Mouse (Mus musculus): ENCODE measurements around the gene Aldob. TPM values are rescaled to one million over a fixed set of nuclear protein-coding genes. Genes with fewer than 3 reads are reported as not detected.

Aldob gene
- polyA plus RNA-seq, 1 experiment from 2014 or later: 529 TPM

GRCm38 (mm10) chr4:49546026-49546425 is 3.3 kb downstream of the Aldob start:
- no peaks in the 10 kb centered on the region; the same call in none of the 2 replicates for H3K36me3 ChIP-seq (ENCODE audit: control insufficient read depth, insufficient read depth)
- no peaks in the 10 kb centered on the region for H3K27me3 ChIP-seq (ENCODE audit: control insufficient read depth, insufficient read depth, low read depth, low read length)
- H3K9ac ChIP-seq (ENCODE audit: low read depth, low read length): no peak overlapping the region
- H3K4me2 ChIP-seq (ENCODE audit: low read depth, low read length): peak overlapping the region; percentile 15; the same call in 1 of the 2 replicates
- WGBS (ENCODE audit: insufficient replicate concordance): 63% methylated on average over 2 of the region's 2 CpGs
- no peak for ATAC-seq (ENCODE audit: low read depth)
- H3K9me3 ChIP-seq (replicated peaks; ENCODE audit: control insufficient read depth, low read length): no peaks in the 10 kb centered on the region
- no peaks in the 10 kb centered on the region for H3K4me1 ChIP-seq (ENCODE audit: control insufficient read depth, low read depth, low read length)
- H3K27ac ChIP-seq (ENCODE audit: low read length): no peak overlapping the region
- H3K4me3 ChIP-seq (ENCODE audit: low read depth, low read length): no peak overlapping the region

- ATAC-seq (ENCODE audit: low read depth): no peak
- 57% methylated on average over 3 of the region's 3 CpGs for WGBS (ENCODE audit: insufficient replicate concordance)
Measured at GRCm38 (mm10) chr4:49540966-49541365, 8.4 kb downstream of the Aldob start.

GRCm38 (mm10) chr4:49539665-49540064 is 9.7 kb downstream of the Aldob start:
- ATAC-seq (ENCODE audit: low read depth): no peak
- 60% methylated on average over 6 of the region's 6 CpGs for WGBS (ENCODE audit: insufficient replicate concordance)

More at GRCm38 (mm10) chr4:49540966-49541365, 8.4 kb downstream of the Aldob start:
- Histone ChIP-seq H3K9ac (ENCODE audit: low read depth, low read length) (no peak overlapping the region), H3K4me3 (ENCODE audit: low read depth, low read length) (no peak overlapping the region), H3K4me2 (ENCODE audit: low read depth, low read length) (no peak overlapping the region), H3K36me3 (ENCODE audit: control insufficient read depth, insufficient read depth) (no peaks in the 10 kb centered on the region; the same call in none of the 2 replicates), H3K27ac (ENCODE audit: low read length) (no peak overlapping the region), H3K27me3 (ENCODE audit: control insufficient read depth, insufficient read depth, low read depth, low read length) (no peaks in the 10 kb centered on the region), H3K9me3 (replicated peaks; ENCODE audit: control insufficient read depth, low read length) (no peaks in the 10 kb centered on the region), H3K4me1 (ENCODE audit: control insufficient read depth, low read depth, low read length) (no peaks in the 10 kb centered on the region)

GRCm38 (mm10) chr4:49536671-49537070 is 12.7 kb downstream of the Aldob start:
- H3K4me3 ChIP-seq (ENCODE audit: low read depth, low read length): no peak overlapping the region
- H3K9me3 ChIP-seq (replicated peaks; ENCODE audit: control insufficient read depth, low read length): no peaks in the 10 kb centered on the region
- no peak for ATAC-seq (ENCODE audit: low read depth)
- no peak overlapping the region for H3K27ac ChIP-seq (ENCODE audit: low read length)
- H3K36me3 ChIP-seq (ENCODE audit: control insufficient read depth, insufficient read depth): no peaks in the 10 kb centered on the region; the same call in 1 of the 2 replicates
- H3K4me1 ChIP-seq (ENCODE audit: control insufficient read depth, low read depth, low read length): no peaks in the 10 kb centered on the region
- no peaks in the 10 kb centered on the region for H3K27me3 ChIP-seq (ENCODE audit: control insufficient read depth, insufficient read depth, low read depth, low read length)
- H3K4me2 ChIP-seq (ENCODE audit: low read depth, low read length): no peak overlapping the region
- no peak overlapping the region for H3K9ac ChIP-seq (ENCODE audit: low read depth, low read length)
- 50% methylated on average over 4 of the region's 4 CpGs for WGBS (ENCODE audit: insufficient replicate concordance)

More at GRCm38 (mm10) chr4:49539665-49540064, 9.7 kb downstream of the Aldob start:
- Histone ChIP-seq H3K9ac (ENCODE audit: low read depth, low read length) (no peak overlapping the region), H3K4me2 (ENCODE audit: low read depth, low read length) (no peak overlapping the region), H3K4me1 (ENCODE audit: control insufficient read depth, low read depth, low read length) (no peaks in the 10 kb centered on the region), H3K27me3 (ENCODE audit: control insufficient read depth, insufficient read depth, low read depth, low read length) (no peaks in the 10 kb centered on the region), H3K4me3 (ENCODE audit: low read depth, low read length) (no peak overlapping the region), H3K27ac (ENCODE audit: low read length) (no peak overlapping the region), H3K36me3 (ENCODE audit: control insufficient read depth, insufficient read depth) (no peaks in the 10 kb centered on the region; the same call in none of the 2 replicates), H3K9me3 (replicated peaks; ENCODE audit: control insufficient read depth, low read length) (no peaks in the 10 kb centered on the region)

- Histone ChIP-seq H3K4me3 (ENCODE audit: low read depth, low read length) (no peak overlapping the region), H3K4me1 (ENCODE audit: control insufficient read depth, low read depth, low read length) (no peaks in the 10 kb centered on the region), H3K9me3 (replicated peaks; ENCODE audit: control insufficient read depth, low read length) (no peaks in the 10 kb centered on the region), H3K4me2 (ENCODE audit: low read depth, low read length) (no peak overlapping the region), H3K36me3 (ENCODE audit: control insufficient read depth, insufficient read depth) (peaks cover under 1% of the 10 kb centered on the region; the same call in 1 of the 2 replicates), H3K27ac (ENCODE audit: low read length) (no peak overlapping the region), H3K27me3 (ENCODE audit: control insufficient read depth, insufficient read depth, low read depth, low read length) (no peaks in the 10 kb centered on the region), H3K9ac (ENCODE audit: low read depth, low read length) (no peak overlapping the region)
- ATAC-seq (ENCODE audit: low read depth): no peak
- WGBS (ENCODE audit: insufficient replicate concordance): 67% methylated on average over 4 of the region's 4 CpGs
Measured at GRCm38 (mm10) chr4:49535675-49536294, 13.6 kb downstream of the Aldob start.

- Histone ChIP-seq H3K27me3 (ENCODE audit: control insufficient read depth, insufficient read depth, low read depth, low read length) (no peaks in the 10 kb centered on the region), H3K4me1 (ENCODE audit: control insufficient read depth, low read depth, low read length) (no peaks in the 10 kb centered on the region), H3K9ac (ENCODE audit: low read depth, low read length) (no peak overlapping the region), H3K4me2 (ENCODE audit: low read depth, low read length) (no peak overlapping the region), H3K36me3 (ENCODE audit: control insufficient read depth, insufficient read depth) (peaks cover 8% of the 10 kb centered on the region), H3K9me3 (replicated peaks; ENCODE audit: control insufficient read depth, low read length) (0 out of 2 replicates have a peak, but pooled peaks cover 2% of the 10 kb centered on the region), H3K4me3 (ENCODE audit: low read depth, low read length) (no peak overlapping the region), H3K27ac (ENCODE audit: low read length) (no peak overlapping the region)
- WGBS (ENCODE audit: insufficient replicate concordance): 66% methylated on average over 3 of the region's 3 CpGs
- no peak for ATAC-seq (ENCODE audit: low read depth)
Measured at GRCm38 (mm10) chr4:49535036-49535435, 14.3 kb downstream of the Aldob start.

- no peak overlapping the region for H3K27ac ChIP-seq (ENCODE audit: low read length)
- 83% methylated on average over 9 of the region's 9 CpGs for WGBS (ENCODE audit: insufficient replicate concordance)
- ATAC-seq (ENCODE audit: low read depth): no peak
- 0 out of 2 replicates have a peak overlapping the region, but pooled peaks have one; percentile 81 for H3K4me2 ChIP-seq (ENCODE audit: low read depth, low read length)
- H3K4me1 ChIP-seq (ENCODE audit: control insufficient read depth, low read depth, low read length): peaks cover 12% of the 10 kb centered on the region
- H3K9ac ChIP-seq (ENCODE audit: low read depth, low read length): no peak overlapping the region
- H3K36me3 ChIP-seq (ENCODE audit: control insufficient read depth, insufficient read depth): peaks cover 9% of the 10 kb centered on the region
- H3K27me3 ChIP-seq (ENCODE audit: control insufficient read depth, insufficient read depth, low read depth, low read length): no peaks in the 10 kb centered on the region
- no peak overlapping the region for H3K4me3 ChIP-seq (ENCODE audit: low read depth, low read length)
- no peaks in the 10 kb centered on the region for H3K9me3 ChIP-seq (replicated peaks; ENCODE audit: control insufficient read depth, low read length)
Measured at GRCm38 (mm10) chr4:49522576-49522975, 26.8 kb downstream of the Aldob start.

- ATAC-seq (ENCODE audit: low read depth): peak; percentile 30
- H3K4me3 ChIP-seq (ENCODE audit: low read depth, low read length): peak overlapping the region; percentile 86
- peak overlapping the region; percentile 81 for H3K4me2 ChIP-seq (ENCODE audit: low read depth, low read length)
- H3K27me3 ChIP-seq (ENCODE audit: control insufficient read depth, insufficient read depth, low read depth, low read length): no peaks in the 10 kb centered on the region
- peaks cover 9% of the 10 kb centered on the region for H3K36me3 ChIP-seq (ENCODE audit: control insufficient read depth, insufficient read depth)
- under 1% methylated on average over 17 of the region's 17 CpGs for WGBS (ENCODE audit: insufficient replicate concordance)
- H3K27ac ChIP-seq (ENCODE audit: low read length): 0 out of 2 replicates have a peak overlapping the region, but pooled peaks have one; percentile 7
- no peaks in the 10 kb centered on the region for H3K9me3 ChIP-seq (replicated peaks; ENCODE audit: control insufficient read depth, low read length)
- H3K9ac ChIP-seq (ENCODE audit: low read depth, low read length): peak overlapping the region; percentile 74
- H3K4me1 ChIP-seq (ENCODE audit: control insufficient read depth, low read depth, low read length): peaks cover 12% of the 10 kb centered on the region
Measured at GRCm38 (mm10) chr4:49521346-49521745, 28.0 kb downstream of the Aldob start.

- under 1% methylated on average over 41 of the region's 41 CpGs for WGBS (ENCODE audit: insufficient replicate concordance)
- Histone ChIP-seq H3K9me3 (replicated peaks; ENCODE audit: control insufficient read depth, low read length) (no peaks in the 10 kb centered on the region), H3K4me2 (ENCODE audit: low read depth, low read length) (peak within 1 kb of the TSS; percentile 81), H3K9ac (ENCODE audit: low read depth, low read length) (peak within 1 kb of the TSS; percentile 81), H3K27me3 (ENCODE audit: control insufficient read depth, insufficient read depth, low read depth, low read length) (no peaks in the 10 kb centered on the region), H3K36me3 (ENCODE audit: control insufficient read depth, insufficient read depth) (peaks cover 9% of the 10 kb centered on the region), H3K4me3 (ENCODE audit: low read depth, low read length) (peak within 1 kb of the TSS; percentile 86), H3K27ac (ENCODE audit: low read length) (peak within 1 kb of the TSS; percentile 75), H3K4me1 (ENCODE audit: control insufficient read depth, low read depth, low read length) (peaks cover 12% of the 10 kb centered on the region)
- ATAC-seq (ENCODE audit: low read depth): peak; percentile 99
Measured at GRCm38 (mm10) chr4:49520572-49521340, 28.6 kb downstream of the Aldob start, which contains the start of the genes Mrpl50 and Zfp189. Gene Mrpl50, minus strand, starts transcription at chr4:49521093. Gene Zfp189, plus strand, starts transcription at chr4:49521176.

Measured in liver, embryonic 16.5 days (tissue).